Mouse (Mus musculus): ENCODE results near the gene Eno2. TPM values are rescaled to one million over a fixed set of nuclear protein-coding genes. Genes with fewer than 3 reads are reported as not detected.
A peak's percentile ranks its signal among the peaks of the same experiment; 100 is the strongest.

Eno2 gene
- polyA plus RNA-seq, 1 experiment from 2014 or later: 12.4 TPM

DNA sequence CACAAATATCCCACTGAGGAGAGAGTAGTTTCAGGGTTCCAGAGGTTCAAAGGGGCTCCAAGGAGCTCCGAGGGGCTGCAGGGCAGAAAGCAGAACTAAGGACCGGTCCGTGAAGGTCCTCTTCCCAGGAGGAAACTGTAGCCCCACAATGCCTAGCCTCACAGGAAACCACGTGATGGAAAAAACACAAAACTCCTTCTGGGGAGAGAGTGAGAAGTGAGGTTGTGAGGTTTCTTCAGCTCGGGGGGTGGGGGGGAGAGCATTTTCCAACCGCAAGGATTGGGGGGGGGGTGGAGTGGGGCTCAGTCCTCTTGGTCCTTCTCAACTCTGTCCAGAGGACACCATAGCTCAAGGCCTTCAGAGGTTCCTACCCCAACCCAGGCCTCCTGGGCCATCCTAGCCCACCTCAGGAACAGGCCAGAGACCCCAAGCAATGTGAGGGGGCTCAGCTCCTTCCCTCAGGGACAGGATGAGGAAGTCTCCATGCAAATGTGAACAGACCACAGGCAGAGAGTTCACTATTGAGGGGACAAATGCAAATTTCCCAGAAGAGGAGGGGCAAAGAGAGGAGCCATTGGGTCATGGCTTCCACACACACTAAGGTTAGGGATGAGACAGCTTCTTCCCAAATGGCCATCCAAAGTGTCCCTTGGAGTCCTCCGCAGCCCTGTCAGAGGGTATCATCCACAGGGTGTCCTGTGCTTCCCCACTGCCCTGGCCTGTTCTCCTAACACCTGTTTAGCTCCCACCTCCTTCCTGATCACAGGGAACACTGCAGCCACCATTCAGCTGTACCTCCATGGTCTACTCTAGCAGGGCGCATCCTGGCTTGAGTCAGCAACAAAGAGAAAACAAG, 39.4 kb downstream of the Eno2 start:
- no peak overlapping the region for H3K9ac ChIP-seq
- H3K4me2 ChIP-seq: no peak overlapping the region
- H3K4me3 ChIP-seq (replicated peaks): no peak overlapping the region
- H3K4me1 ChIP-seq: peaks cover 11% of the 10 kb centered on the region
- no peaks in the 10 kb centered on the region for H3K36me3 ChIP-seq
- no peak overlapping the region for H3K27ac ChIP-seq
- ATAC-seq (replicated peaks; ENCODE audit: low FRiP score): no peak
- no peaks in the 10 kb centered on the region for H3K27me3 ChIP-seq
- 78% methylated on average over 8 of the region's 8 CpGs for WGBS
- no peaks in the 10 kb centered on the region for H3K9me3 ChIP-seq (replicated peaks)

DNA sequence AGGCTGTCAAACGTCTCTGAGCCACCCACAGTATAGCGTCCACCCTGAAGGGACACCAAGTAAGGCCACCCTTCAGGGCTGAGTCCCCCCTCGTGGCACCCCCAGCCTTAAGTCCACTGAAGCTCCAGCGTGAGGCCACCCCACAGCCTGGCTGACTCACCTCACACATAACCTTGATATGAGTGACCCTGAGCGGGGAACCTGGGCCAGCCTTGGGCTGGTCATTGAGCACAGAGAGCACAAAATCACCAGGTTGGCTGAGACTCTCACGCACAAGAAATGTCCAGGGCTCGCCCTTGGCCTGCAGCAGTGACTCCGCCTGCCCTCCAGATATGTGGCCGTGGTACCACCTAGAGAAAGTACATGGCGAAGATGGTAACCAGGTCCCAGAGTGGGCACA, 40.9 kb downstream of the Eno2 start:
- no peak overlapping the region for H3K4me2 ChIP-seq
- peaks cover 11% of the 10 kb centered on the region for H3K4me1 ChIP-seq
- H3K4me3 ChIP-seq (replicated peaks): no peak overlapping the region
- H3K27ac ChIP-seq: no peak overlapping the region
- H3K27me3 ChIP-seq: no peaks in the 10 kb centered on the region
- ATAC-seq (replicated peaks; ENCODE audit: low FRiP score): no peak
- no peaks in the 10 kb centered on the region for H3K9me3 ChIP-seq (replicated peaks)
- WGBS: 89% methylated on average over 10 of the region's 10 CpGs
- no peak overlapping the region for H3K9ac ChIP-seq
- H3K36me3 ChIP-seq: no peaks in the 10 kb centered on the region

DNA sequence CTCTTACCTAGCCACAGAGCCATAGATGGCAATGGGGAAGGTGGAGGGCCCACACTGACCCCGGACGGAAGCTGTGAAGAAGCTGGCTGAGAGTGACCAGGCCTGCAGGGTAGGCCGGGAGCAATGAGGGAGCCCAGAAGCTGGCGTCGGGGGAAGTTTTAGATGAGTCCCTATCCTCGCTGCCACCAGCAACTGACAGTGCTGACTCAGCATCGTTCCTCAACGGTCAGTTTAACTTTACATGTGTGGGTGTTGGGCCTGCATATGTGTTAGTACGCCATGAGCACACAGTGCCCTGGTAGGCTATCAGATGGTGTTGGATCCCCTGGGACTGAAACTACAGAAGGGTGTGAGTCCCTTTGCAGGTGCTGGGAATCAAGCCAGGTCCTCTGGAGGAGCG, 45.0 kb downstream of the Eno2 start:
- no peak overlapping the region for H3K27ac ChIP-seq
- H3K4me3 ChIP-seq (replicated peaks): no peak overlapping the region
- no peaks in the 10 kb centered on the region for H3K4me1 ChIP-seq
- H3K4me2 ChIP-seq: no peak overlapping the region
- H3K36me3 ChIP-seq: no peaks in the 10 kb centered on the region
- no peak overlapping the region for H3K9ac ChIP-seq
- no peaks in the 10 kb centered on the region for H3K27me3 ChIP-seq
- H3K9me3 ChIP-seq (replicated peaks): no peaks in the 10 kb centered on the region
- no peak for ATAC-seq (replicated peaks; ENCODE audit: low FRiP score)
- WGBS: 90% methylated on average over 10 of the region's 10 CpGs

DNA sequence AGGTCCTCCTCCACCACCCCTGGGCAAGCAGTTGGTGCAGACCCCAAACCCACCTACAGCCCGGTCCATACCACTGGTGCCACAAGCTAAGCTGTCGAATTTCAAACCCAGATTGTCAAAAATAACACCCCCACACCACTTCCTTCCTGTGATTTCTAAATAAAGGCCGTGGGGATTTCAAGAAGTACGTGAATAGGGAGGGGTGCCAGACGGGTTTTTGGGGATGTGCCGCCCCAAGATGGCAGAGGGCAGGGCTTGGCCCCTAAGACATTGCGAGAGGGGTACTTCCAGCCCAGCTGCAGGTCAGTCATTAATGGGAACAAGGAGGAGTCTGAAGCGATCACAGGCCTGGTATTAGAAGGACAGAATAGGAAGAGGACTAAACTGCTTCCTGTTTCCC, 45.9 kb downstream of the Eno2 start:
- no peak for ATAC-seq (replicated peaks; ENCODE audit: low FRiP score)
- H3K27ac ChIP-seq: no peak overlapping the region
- no peaks in the 10 kb centered on the region for H3K27me3 ChIP-seq
- no peaks in the 10 kb centered on the region for H3K9me3 ChIP-seq (replicated peaks)
- H3K4me3 ChIP-seq (replicated peaks): no peak overlapping the region
- H3K4me2 ChIP-seq: no peak overlapping the region
- no peaks in the 10 kb centered on the region for H3K36me3 ChIP-seq
- H3K4me1 ChIP-seq: 0 out of 2 replicates have a peak, but pooled peaks cover 5% of the 10 kb centered on the region
- WGBS: 69% methylated on average over 8 of the region's 8 CpGs
- no peak overlapping the region for H3K9ac ChIP-seq

DNA sequence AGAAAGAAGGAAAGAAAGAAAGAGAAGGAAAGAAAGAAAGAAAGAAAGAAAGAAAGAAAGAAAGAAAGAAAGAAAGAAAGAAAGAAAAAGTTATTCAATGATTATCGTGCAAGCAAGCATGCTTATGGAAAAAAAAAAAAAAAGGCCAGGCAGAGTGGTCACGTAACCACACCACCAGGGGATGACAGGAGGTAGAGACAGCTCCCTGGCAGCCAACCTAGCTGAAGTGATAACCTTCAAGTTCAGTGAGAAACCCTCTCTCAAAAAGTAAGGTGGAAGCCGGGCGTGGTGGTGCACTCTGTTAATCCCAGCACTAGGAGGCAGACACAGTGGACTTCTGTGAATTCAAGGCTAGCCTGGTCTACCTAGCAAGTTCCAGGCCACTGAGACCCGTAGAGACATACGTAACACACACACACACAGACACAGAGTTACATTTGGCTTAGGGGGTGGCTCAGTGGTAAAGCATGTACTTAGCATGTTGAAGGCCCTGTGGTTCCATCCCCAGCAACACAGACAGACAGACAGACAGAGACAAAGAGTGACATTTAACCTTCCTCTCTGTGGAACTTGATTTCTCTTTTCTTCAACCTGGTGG, 46.5 kb downstream of the Eno2 start:
- no peak overlapping the region for H3K27ac ChIP-seq
- H3K9me3 ChIP-seq (replicated peaks): no peaks in the 10 kb centered on the region
- H3K4me1 ChIP-seq: 0 out of 2 replicates have a peak, but pooled peaks cover 7% of the 10 kb centered on the region
- no peak overlapping the region for H3K4me2 ChIP-seq
- H3K36me3 ChIP-seq: no peaks in the 10 kb centered on the region
- no peak for ATAC-seq (replicated peaks; ENCODE audit: low FRiP score)
- H3K4me3 ChIP-seq (replicated peaks): no peak overlapping the region
- H3K27me3 ChIP-seq: no peaks in the 10 kb centered on the region
- 89% methylated on average over 6 of the region's 6 CpGs for WGBS
- H3K9ac ChIP-seq: no peak overlapping the region

DNA sequence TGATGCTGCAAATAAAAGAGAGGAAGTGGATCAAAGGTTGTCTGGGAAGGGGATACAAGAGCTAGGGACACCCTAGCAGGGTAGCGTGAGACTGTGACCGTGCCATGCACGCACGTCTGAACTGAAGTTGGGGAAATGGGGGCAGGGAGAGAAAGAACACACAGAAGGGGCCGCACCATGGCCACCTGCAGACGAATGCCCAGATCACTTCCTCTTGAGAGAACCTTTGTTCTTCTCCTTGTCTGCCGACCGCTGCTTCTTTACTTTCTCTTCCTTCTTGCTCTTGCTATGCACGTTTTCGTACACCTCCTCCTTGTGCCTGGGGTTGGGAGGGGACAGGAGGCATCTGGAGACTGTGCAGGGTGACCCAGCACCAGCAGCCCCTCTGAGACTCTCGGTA, 48.6 kb downstream of the Eno2 start:
- 0 out of 2 replicates have a peak, but pooled peaks cover 8% of the 10 kb centered on the region for H3K4me1 ChIP-seq
- ATAC-seq (replicated peaks; ENCODE audit: low FRiP score): no peak
- no peaks in the 10 kb centered on the region for H3K27me3 ChIP-seq
- H3K4me2 ChIP-seq: peak overlapping the region; percentile 36
- peaks cover 18% of the 10 kb centered on the region for H3K36me3 ChIP-seq
- no peaks in the 10 kb centered on the region for H3K9me3 ChIP-seq (replicated peaks)
- no peak overlapping the region for H3K27ac ChIP-seq
- H3K9ac ChIP-seq: no peak overlapping the region
- H3K4me3 ChIP-seq (replicated peaks): no peak overlapping the region
- 76% methylated on average over 11 of the region's 11 CpGs for WGBS

DNA sequence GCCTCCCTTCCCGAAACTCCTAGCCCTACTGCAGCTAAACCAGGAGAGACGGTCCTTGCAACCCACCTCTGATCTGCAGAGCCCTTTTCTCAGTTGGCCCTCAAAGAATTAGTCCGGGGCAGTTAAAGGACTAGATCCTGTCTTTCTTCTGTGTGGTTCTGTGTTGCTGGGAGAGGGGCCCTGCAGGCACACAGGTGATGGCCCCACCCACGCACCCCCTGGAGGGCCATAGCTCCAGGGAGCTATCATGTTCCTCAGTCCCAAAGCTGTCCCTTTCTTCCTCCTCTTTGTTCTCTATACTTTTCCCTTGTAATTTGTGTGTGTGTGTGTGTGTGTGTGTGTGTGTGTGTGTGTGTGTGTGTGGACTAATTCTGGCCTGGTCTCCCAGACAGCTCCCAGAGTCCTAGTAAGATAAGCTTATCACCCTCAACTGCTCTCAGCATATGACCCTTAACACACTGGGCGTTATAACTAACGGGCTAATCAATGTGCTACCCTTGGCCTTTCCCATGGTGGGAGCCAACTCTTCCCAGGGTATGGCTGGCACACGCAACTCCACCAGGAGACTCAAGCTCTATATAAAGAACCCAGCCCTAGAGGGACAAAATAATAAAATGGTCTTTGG, 50.0 kb downstream of the Eno2 start:
- H3K27ac ChIP-seq: peak overlapping the region; percentile 70
- H3K4me3 ChIP-seq (replicated peaks): peak overlapping the region; percentile 41
- H3K4me2 ChIP-seq: peak overlapping the region; percentile 36
- H3K9ac ChIP-seq: peak overlapping the region; percentile 45
- no peaks in the 10 kb centered on the region for H3K9me3 ChIP-seq (replicated peaks)
- no peaks in the 10 kb centered on the region for H3K27me3 ChIP-seq
- WGBS: 64% methylated on average over 7 of the region's 7 CpGs
- 0 out of 2 replicates have a peak, but pooled peaks cover 11% of the 10 kb centered on the region for H3K4me1 ChIP-seq
- ATAC-seq (replicated peaks; ENCODE audit: low FRiP score): no peak
- H3K36me3 ChIP-seq: peaks cover 33% of the 10 kb centered on the region

DNA sequence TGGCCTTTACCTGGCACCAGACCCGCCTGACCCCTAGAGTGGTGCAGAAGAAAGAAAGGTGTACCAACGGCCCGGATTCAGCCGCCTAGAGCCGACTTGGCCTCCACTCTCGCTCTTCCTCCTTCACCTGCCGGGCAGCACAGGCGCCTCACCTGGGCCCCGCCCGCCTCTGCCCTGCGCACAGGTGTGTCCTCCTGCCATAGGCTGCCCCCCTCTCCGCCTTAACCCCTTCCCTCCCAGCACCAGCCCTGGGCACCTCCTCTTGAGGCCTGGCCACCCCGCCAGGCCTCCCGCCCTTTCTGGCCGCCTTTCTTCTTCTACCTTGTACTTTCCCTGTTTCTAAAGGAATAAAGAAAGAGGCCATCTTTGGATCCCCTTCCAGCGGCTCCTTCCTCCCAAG, 50.8 kb downstream of the Eno2 start:
- H3K9me3 ChIP-seq (replicated peaks): no peaks in the 10 kb centered on the region
- H3K4me1 ChIP-seq: peaks cover 16% of the 10 kb centered on the region
- H3K36me3 ChIP-seq: peaks cover 40% of the 10 kb centered on the region
- peak overlapping the region; percentile 45 for H3K9ac ChIP-seq
- peak overlapping the region; percentile 70 for H3K27ac ChIP-seq
- peak; percentile 71 for ATAC-seq (replicated peaks; ENCODE audit: low FRiP score)
- peak overlapping the region; percentile 36 for H3K4me2 ChIP-seq
- WGBS: 68% methylated on average over 16 of the region's 16 CpGs
- H3K4me3 ChIP-seq (replicated peaks): peak overlapping the region; percentile 41
- H3K27me3 ChIP-seq: no peaks in the 10 kb centered on the region

DNA sequence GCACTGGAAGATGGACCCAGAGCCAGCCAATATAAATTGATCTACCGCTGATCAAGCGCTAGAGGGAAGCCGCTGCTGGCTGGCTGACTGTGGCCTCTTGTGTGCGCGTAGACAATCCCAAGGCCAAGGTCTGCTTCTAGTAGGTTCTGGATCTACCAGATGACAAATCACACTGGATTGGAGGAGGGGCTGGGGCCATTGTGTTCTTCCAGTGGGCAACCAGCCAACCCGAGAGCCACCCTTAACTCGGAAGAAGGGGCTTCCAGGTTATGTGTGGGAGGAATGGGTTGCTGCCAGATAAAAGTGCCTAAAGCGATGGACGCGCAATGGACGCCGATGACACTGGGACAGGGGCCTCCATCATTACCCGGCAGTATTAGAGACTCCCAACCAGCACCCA, 51.5 kb downstream of the Eno2 start:
- peaks cover 44% of the 10 kb centered on the region for H3K36me3 ChIP-seq
- ATAC-seq (replicated peaks; ENCODE audit: low FRiP score): no peak
- H3K9ac ChIP-seq: peak overlapping the region; percentile 45; the same call in 1 of the 2 replicates
- H3K9me3 ChIP-seq (replicated peaks): no peaks in the 10 kb centered on the region
- peak overlapping the region; percentile 48 for H3K4me2 ChIP-seq
- WGBS: 74% methylated on average over 13 of the region's 13 CpGs
- H3K4me1 ChIP-seq: peaks cover 24% of the 10 kb centered on the region
- peak overlapping the region; percentile 41 for H3K4me3 ChIP-seq (replicated peaks)
- peak overlapping the region; percentile 70 for H3K27ac ChIP-seq
- H3K27me3 ChIP-seq: no peaks in the 10 kb centered on the region

DNA sequence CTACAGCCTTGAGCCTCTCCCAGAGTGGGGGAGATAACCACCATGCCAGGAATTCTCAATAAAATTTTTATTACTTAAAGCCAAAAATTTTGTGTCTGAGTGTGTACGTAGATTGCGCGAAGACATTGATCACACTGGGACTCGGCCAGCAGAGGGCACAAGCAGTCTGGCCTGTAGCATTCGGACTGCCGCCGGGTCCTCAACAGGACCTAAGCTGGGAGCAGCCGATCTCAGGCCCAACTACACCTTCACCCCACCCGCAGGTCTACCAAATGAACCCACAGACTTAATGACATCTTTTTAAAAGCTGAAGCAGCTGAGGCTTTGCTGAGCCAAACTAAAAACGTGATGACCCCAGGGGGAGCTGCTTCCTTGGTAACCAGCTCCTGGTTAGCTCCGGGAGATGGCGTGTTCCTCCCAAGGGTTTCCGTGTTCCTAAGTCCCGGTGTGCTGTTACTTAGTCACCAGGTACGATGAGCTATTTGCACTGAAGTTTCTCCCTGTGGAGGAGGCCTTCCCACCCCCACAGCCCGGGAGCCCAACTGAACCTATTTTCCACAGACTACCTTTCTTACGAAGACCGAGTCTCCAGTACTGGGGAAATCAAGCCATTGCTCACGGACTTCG, 52.5 kb downstream of the Eno2 start:
- Histone ChIP-seq H3K4me3 (replicated peaks) (peak overlapping the region; percentile 41; the same call in 1 of the 2 replicates), H3K36me3 (peaks cover 44% of the 10 kb centered on the region)

DNA sequence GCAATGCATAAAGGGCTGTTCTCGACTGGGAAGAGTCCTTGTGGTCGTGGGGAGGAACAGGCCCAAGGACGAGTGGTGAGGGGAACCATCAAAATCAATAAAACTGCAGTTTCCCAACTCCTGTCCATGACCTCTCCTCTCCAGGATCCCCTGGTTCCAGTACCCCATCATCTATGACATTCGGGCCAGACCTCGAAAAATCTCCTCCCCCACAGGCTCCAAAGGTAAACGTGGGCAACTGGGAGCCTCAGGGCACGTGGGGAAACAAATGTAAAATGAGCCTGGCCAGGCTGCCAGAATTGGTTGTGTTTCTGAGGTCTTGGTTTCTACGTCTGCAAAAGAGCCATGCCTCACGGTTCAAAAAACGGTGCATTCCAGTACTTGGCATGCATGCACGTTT, 56.6 kb downstream of the Eno2 start:
- peak overlapping the region; percentile 93 for H3K27ac ChIP-seq
- H3K27me3 ChIP-seq: no peaks in the 10 kb centered on the region
- no peak for ATAC-seq (replicated peaks; ENCODE audit: low FRiP score)
- no peaks in the 10 kb centered on the region for H3K9me3 ChIP-seq (replicated peaks)
- WGBS: 9% methylated on average over 11 of the region's 11 CpGs
- H3K9ac ChIP-seq: peak overlapping the region; percentile 78
- H3K4me1 ChIP-seq: peaks cover 39% of the 10 kb centered on the region
- H3K4me3 ChIP-seq (replicated peaks): peak overlapping the region; percentile 80
- H3K36me3 ChIP-seq: peaks cover 68% of the 10 kb centered on the region
- peak overlapping the region; percentile 79 for H3K4me2 ChIP-seq

More for the DNA sequence above, 52.5 kb downstream of the Eno2 start:
- peaks cover 25% of the 10 kb centered on the region for H3K4me1 ChIP-seq
- ATAC-seq (replicated peaks; ENCODE audit: low FRiP score): no peak
- H3K27me3 ChIP-seq: no peaks in the 10 kb centered on the region
- 65% methylated on average over 20 of the region's 20 CpGs for WGBS
- no peak overlapping the region for H3K9ac ChIP-seq
- H3K4me2 ChIP-seq: peak overlapping the region; percentile 48
- peak overlapping the region; percentile 5; the same call in 1 of the 2 replicates for H3K27ac ChIP-seq
- H3K9me3 ChIP-seq (replicated peaks): no peaks in the 10 kb centered on the region
